Mouse (Mus musculus): ENCODE results near the gene Ttll10. TPM values are rescaled to one million over a fixed set of nuclear protein-coding genes. Genes with fewer than 3 reads are reported as not detected.

Gene Ttll10
- total and polyA plus RNA-seq, 2 experiments from 2014 or later: 1.9 TPM; not detected in 1

DNA sequence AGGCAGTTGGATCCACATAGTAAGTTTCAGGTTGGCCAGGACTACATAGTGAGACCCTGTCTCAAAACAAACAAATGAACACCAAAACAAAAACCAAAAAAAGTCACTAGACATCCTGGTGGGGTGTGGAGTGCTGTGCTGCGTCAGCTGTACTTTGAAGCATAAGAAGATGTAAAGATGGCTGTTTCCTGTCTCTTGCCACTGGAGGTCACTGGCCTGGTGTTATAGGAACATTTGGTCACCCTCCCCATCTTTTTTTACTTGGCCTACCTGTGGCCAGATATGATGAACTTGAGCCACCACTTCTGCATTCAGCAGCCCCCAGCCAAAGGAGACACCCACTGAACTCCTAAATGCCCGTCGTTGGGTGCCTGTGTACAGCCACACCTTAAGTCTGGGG is 37.8 kb downstream of the Ttll10 start:
- Histone ChIP-seq H3K27ac (ENCODE audit: low read depth, low read length) (no peak overlapping the region), H3K9ac (replicated peaks; ENCODE audit: low read length, poor library complexity, severe bottlenecking) (no peak overlapping the region), H3K4me1 (ENCODE audit: insufficient read depth, low read length) (no peaks in the 10 kb centered on the region), H3K9me3 (ENCODE audit: low read length) (no peaks in the 10 kb centered on the region), H3K4me2 (ENCODE audit: low read depth, low read length, poor library complexity, severe bottlenecking) (no peak overlapping the region), H3K36me3 (ENCODE audit: insufficient read depth, low read length) (peaks cover 10% of the 10 kb centered on the region), H3K27me3 (ENCODE audit: insufficient read depth, low read length) (no peaks in the 10 kb centered on the region), H3K4me3 (ENCODE audit: low read depth, low read length) (no peak overlapping the region)
- WGBS: 86% methylated on average over 3 of the region's 3 CpGs
- DNase-seq (ENCODE audit: low spot score) (no peak), ATAC-seq (ENCODE audit: low FRiP score) (no peak)
- no peak for TF ChIP-seq CTCF (IDR thresholded peaks at IDR 0.05)

DNA sequence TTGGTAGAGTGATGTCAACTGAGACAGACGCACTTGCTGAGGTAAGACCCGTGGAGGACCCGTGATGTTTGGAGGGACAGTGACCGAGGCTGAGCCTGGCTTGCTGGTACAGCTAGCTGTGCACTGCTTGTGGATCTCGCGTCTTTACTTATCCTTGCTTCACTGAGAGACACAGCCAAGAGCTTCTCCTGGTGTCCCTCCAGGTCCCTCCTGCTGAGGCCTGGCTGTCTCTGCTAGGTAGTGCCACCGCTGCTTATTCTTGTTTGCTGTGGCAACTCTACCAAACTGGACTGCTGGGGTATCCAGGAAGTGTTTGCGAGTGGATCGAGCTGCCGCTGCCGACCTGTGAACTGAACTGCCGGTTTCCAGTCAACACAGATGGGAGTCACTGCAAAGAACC is 39.4 kb downstream of the Ttll10 start:
- H3K27me3 ChIP-seq (ENCODE audit: insufficient read depth, low read length): no peaks in the 10 kb centered on the region
- peaks cover 20% of the 10 kb centered on the region for H3K36me3 ChIP-seq (ENCODE audit: insufficient read depth, low read length)
- TF ChIP-seq CTCF (IDR thresholded peaks at IDR 0.05): no peak
- no peak overlapping the region for H3K27ac ChIP-seq (ENCODE audit: low read depth, low read length)
- 90% methylated on average over 12 of the region's 12 CpGs for WGBS
- ATAC-seq (ENCODE audit: low FRiP score): no peak
- DNase-seq (ENCODE audit: low spot score): no peak
- no peaks in the 10 kb centered on the region for H3K4me1 ChIP-seq (ENCODE audit: insufficient read depth, low read length)
- no peaks in the 10 kb centered on the region for H3K9me3 ChIP-seq (ENCODE audit: low read length)
- H3K9ac ChIP-seq (replicated peaks; ENCODE audit: low read length, poor library complexity, severe bottlenecking): no peak overlapping the region
- no peak overlapping the region for H3K4me3 ChIP-seq (ENCODE audit: low read depth, low read length)
- H3K4me2 ChIP-seq (ENCODE audit: low read depth, low read length, poor library complexity, severe bottlenecking): no peak overlapping the region

DNA sequence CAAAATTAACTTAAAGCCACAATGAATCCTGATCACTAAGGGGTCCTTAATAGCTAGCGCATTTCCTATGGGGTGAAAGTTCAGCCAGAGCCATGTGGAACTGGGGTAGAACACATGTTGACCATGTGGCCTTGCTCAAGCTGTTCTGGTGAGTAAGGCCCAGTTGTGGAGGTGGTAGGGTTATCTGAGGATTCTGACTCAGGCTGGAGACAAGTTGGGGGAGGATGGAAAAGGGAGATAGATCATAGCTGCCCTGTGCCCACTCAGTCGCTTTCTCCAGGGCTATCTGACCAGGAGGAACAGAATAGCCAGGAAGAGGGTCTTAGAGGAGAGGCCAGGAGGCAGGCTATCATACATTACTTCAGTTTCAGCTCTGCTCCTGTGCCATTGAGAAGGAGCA is 44.8 kb downstream of the Ttll10 start:
- TF ChIP-seq CTCF (IDR thresholded peaks at IDR 0.05): no peak
- no peak overlapping the region for H3K9ac ChIP-seq (replicated peaks; ENCODE audit: low read length, poor library complexity, severe bottlenecking)
- H3K4me3 ChIP-seq (ENCODE audit: low read depth, low read length): no peak overlapping the region
- no peak overlapping the region for H3K27ac ChIP-seq (ENCODE audit: low read depth, low read length)
- no peaks in the 10 kb centered on the region for H3K27me3 ChIP-seq (ENCODE audit: insufficient read depth, low read length)
- peaks cover 43% of the 10 kb centered on the region for H3K36me3 ChIP-seq (ENCODE audit: insufficient read depth, low read length)
- H3K4me1 ChIP-seq (ENCODE audit: insufficient read depth, low read length): no peaks in the 10 kb centered on the region
- H3K4me2 ChIP-seq (ENCODE audit: low read depth, low read length, poor library complexity, severe bottlenecking): no peak overlapping the region
- ATAC-seq (ENCODE audit: low FRiP score): no peak
- WGBS: 93% methylated on average over 2 of the region's 2 CpGs
- H3K9me3 ChIP-seq (ENCODE audit: low read length): no peaks in the 10 kb centered on the region
- no peak for DNase-seq (ENCODE audit: low spot score)

- H3K4me3 ChIP-seq (ENCODE audit: low read depth, low read length): no peak within 1 kb of the TSS
- no peak for TF ChIP-seq CTCF (IDR thresholded peaks at IDR 0.05)
- no peak for ATAC-seq (ENCODE audit: low FRiP score)
- peaks cover 51% of the 10 kb centered on the region for H3K36me3 ChIP-seq (ENCODE audit: insufficient read depth, low read length)
- no peak within 1 kb of the TSS for H3K27ac ChIP-seq (ENCODE audit: low read depth, low read length)
- H3K9ac ChIP-seq (replicated peaks; ENCODE audit: low read length, poor library complexity, severe bottlenecking): no peak within 1 kb of the TSS
- no peak for DNase-seq (ENCODE audit: low spot score)
- H3K4me1 ChIP-seq (ENCODE audit: insufficient read depth, low read length): no peaks in the 10 kb centered on the region
- H3K27me3 ChIP-seq (ENCODE audit: insufficient read depth, low read length): no peaks in the 10 kb centered on the region
- no peak within 1 kb of the TSS for H3K4me2 ChIP-seq (ENCODE audit: low read depth, low read length, poor library complexity, severe bottlenecking)
- no peaks in the 10 kb centered on the region for H3K9me3 ChIP-seq (ENCODE audit: low read length)
- WGBS: 88% methylated on average over 8 of the region's 8 CpGs
Measured at GRCm38 (mm10) chr4:156013637-156014036, 45.6 kb downstream of the Ttll10 start, which contains the start of gene Tnfrsf4. Gene Tnfrsf4 (plus strand): TSS chr4:156013843.

DNA sequence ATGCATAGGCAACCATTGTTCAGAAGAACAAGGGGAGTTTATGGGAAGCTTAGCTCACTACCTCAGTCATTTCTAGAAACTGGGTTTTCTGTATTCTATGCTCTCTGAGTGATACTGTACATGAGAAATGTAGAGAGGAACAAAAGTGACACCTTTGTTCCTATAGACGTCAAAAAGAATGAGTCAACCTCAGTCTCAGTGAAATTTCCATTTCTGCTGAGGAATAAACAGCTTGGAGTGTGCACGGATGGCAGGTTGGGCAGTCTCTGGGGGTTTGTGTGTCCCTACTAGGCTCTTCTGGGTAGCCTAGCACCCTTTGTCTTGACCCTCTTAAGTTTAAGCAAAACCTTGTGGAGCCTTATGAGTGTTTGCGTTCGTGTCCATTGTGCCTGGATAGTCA is 50.8 kb downstream of the Ttll10 start:
- 94% methylated on average over 4 of the region's 4 CpGs for WGBS
- no peak overlapping the region for H3K9ac ChIP-seq (replicated peaks; ENCODE audit: low read length, poor library complexity, severe bottlenecking)
- H3K27ac ChIP-seq (ENCODE audit: low read depth, low read length): no peak overlapping the region
- H3K27me3 ChIP-seq (ENCODE audit: insufficient read depth, low read length): no peaks in the 10 kb centered on the region
- TF ChIP-seq CTCF (IDR thresholded peaks at IDR 0.05): no peak
- H3K36me3 ChIP-seq (ENCODE audit: insufficient read depth, low read length): peaks cover 57% of the 10 kb centered on the region
- DNase-seq (ENCODE audit: low spot score) (no peak), ATAC-seq (ENCODE audit: low FRiP score) (no peak)
- no peak overlapping the region for H3K4me3 ChIP-seq (ENCODE audit: low read depth, low read length)
- no peak overlapping the region for H3K4me2 ChIP-seq (ENCODE audit: low read depth, low read length, poor library complexity, severe bottlenecking)
- no peaks in the 10 kb centered on the region for H3K9me3 ChIP-seq (ENCODE audit: low read length)
- no peaks in the 10 kb centered on the region for H3K4me1 ChIP-seq (ENCODE audit: insufficient read depth, low read length)

DNA sequence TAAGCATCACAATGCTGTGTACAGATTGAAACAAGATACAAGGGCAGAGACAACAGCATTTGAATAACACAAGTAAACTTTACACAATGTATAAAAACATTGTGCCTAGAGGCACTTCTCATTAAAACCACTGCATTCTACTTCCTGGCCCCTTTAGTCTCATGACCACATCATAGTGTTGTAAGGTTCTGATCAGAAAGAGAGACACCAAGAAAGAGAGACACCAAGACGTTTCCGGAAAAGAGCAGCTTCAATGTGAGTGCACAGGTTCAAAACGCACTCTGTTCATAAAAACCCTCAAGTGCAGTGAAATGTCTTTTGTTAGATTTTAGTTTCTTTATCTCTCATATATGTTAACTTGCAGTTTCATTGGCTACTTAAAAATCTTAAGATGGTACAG is 55.1 kb downstream of the Ttll10 start:
- no peak overlapping the region for H3K4me2 ChIP-seq (ENCODE audit: low read depth, low read length, poor library complexity, severe bottlenecking)
- no peaks in the 10 kb centered on the region for H3K27me3 ChIP-seq (ENCODE audit: insufficient read depth, low read length)
- H3K36me3 ChIP-seq (ENCODE audit: insufficient read depth, low read length): peaks cover 61% of the 10 kb centered on the region
- DNase-seq (ENCODE audit: low spot score) (no peak), ATAC-seq (ENCODE audit: low FRiP score) (no peak)
- H3K9ac ChIP-seq (replicated peaks; ENCODE audit: low read length, poor library complexity, severe bottlenecking): no peak overlapping the region
- no peak overlapping the region for H3K4me3 ChIP-seq (ENCODE audit: low read depth, low read length)
- whole genome bisulfite sequencing: 94% methylated on average over 3 of the region's 3 CpGs
- H3K27ac ChIP-seq (ENCODE audit: low read depth, low read length): no peak overlapping the region
- no peaks in the 10 kb centered on the region for H3K4me1 ChIP-seq (ENCODE audit: insufficient read depth, low read length)
- H3K9me3 ChIP-seq (ENCODE audit: low read length): no peaks in the 10 kb centered on the region
- no peak for TF ChIP-seq CTCF (IDR thresholded peaks at IDR 0.05)
